Mouse (Mus musculus) WW6 (cell line): Measurements from ENCODE around the gene Atg16l2.

Experiments used
- DNase-seq: peaks from one replicate; pipeline ENCODE4 v3.0.0-alpha.2; 2013; ENCODE audit warnings: low read depth, low spot score

The Atg16l2 gene

GRCm38 (mm10) chr7:101301881-101302456, at the start of gene Atg16l2:
Gene Atg16l2 (minus strand): TSS chr7:101302251.
- DNase-seq, result peak; percentile 87

- no peak for DNase-seq
Observed at GRCm38 (mm10) chr7:101349861-101350260, 47.8 kb upstream of the Atg16l2 start.

- no peak for DNase-seq
Observed at GRCm38 (mm10) chr7:101348312-101348711, 46.3 kb upstream of the Atg16l2 start.

GRCm38 (mm10) chr7:101347767-101348270, 45.8 kb upstream of the Atg16l2 start, which contains the start of gene Arap1:
Gene Arap1 (plus strand): TSS chr7:101348067.
- DNase-seq, result no peak

GRCm38 (mm10) chr7:101346991-101347390, 44.9 kb upstream of the Atg16l2 start:
- DNase-seq, result no peak

- DNase-seq, result no peak
Observed at GRCm38 (mm10) chr7:101344892-101345291, 42.8 kb upstream of the Atg16l2 start.

- no peak for DNase-seq
Observed at GRCm38 (mm10) chr7:101343135-101343534, 41.1 kb upstream of the Atg16l2 start.

GRCm38 (mm10) chr7:101341405-101341804, 39.4 kb upstream of the Atg16l2 start:
- no peak for DNase-seq

GRCm38 (mm10) chr7:101337401-101337800, 35.4 kb upstream of the Atg16l2 start:
- no peak for DNase-seq

- no peak for DNase-seq
Observed at GRCm38 (mm10) chr7:101336686-101337085, 34.6 kb upstream of the Atg16l2 start.

- no peak for DNase-seq
Observed at GRCm38 (mm10) chr7:101335228-101335627, 33.2 kb upstream of the Atg16l2 start.

GRCm38 (mm10) chr7:101332045-101332831, 30.2 kb upstream of the Atg16l2 start:
- DNase-seq, result no peak

- DNase-seq, result no peak
Observed at GRCm38 (mm10) chr7:101330841-101331173, 28.8 kb upstream of the Atg16l2 start.

- DNase-seq, result no peak
Observed at GRCm38 (mm10) chr7:101330074-101330840, 28.2 kb upstream of the Atg16l2 start.

GRCm38 (mm10) chr7:101329606-101330005, 27.6 kb upstream of the Atg16l2 start:
- DNase-seq, result no peak

- DNase-seq, result no peak
Observed at GRCm38 (mm10) chr7:101328621-101329158, 26.6 kb upstream of the Atg16l2 start.

GRCm38 (mm10) chr7:101327786-101328185, 25.7 kb upstream of the Atg16l2 start:
- DNase-seq, result no peak

- no peak for DNase-seq
Observed at GRCm38 (mm10) chr7:101327263-101327662, 25.2 kb upstream of the Atg16l2 start.

GRCm38 (mm10) chr7:101326006-101326405, 24.0 kb upstream of the Atg16l2 start:
- no peak for DNase-seq

GRCm38 (mm10) chr7:101324142-101324962, 22.3 kb upstream of the Atg16l2 start:
- no peak for DNase-seq

- no peak for DNase-seq
Observed at GRCm38 (mm10) chr7:101323141-101323594, 21.1 kb upstream of the Atg16l2 start.
